Mouse (Mus musculus) liver, adult (tissue): ENCODE data around the gene 1700047I17Rik2.
"Not testable (repeated sequence)": the region's sequence is repeated elsewhere in the genome, so short reads cannot be mapped to it uniquely, and the experiment has no call there.

Experiments
- GATA4 ChIP-seq: IDR thresholded peaks from 2 replicates; pipeline ENCODE4 v1.6.1; 2014; ENCODE audit warnings: mild to moderate bottlenecking, low read length; ENCODE audit not compliant: insufficient replicate concordance

The 1700047I17Rik2 gene

DNA sequence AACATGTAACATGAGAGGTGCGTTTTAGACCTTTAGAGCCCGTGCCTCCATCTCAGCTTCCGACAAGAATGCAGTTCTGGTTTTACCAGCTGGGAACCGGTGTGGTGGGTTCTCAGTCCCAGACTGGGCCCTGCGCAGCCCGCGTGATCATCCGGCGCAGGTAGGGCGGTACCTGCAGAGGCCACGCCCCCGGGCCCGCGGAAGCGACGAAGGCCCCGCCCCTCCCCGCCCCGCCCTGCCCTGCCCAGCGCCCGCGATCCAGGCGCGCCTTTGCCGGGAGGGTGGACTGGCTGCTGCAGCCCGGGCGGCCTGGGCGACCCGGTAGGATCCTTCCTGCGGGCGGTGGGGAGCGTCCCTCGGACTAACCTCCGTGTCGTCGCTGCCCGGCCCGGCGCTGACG is at the start of gene 1700047I17Rik2:
Gene 1700047I17Rik2 (plus strand): TSS at position 287 of the 400 bp plus-strand sequence.
- TF ChIP-seq GATA4, result not testable (repeated sequence)

DNA sequence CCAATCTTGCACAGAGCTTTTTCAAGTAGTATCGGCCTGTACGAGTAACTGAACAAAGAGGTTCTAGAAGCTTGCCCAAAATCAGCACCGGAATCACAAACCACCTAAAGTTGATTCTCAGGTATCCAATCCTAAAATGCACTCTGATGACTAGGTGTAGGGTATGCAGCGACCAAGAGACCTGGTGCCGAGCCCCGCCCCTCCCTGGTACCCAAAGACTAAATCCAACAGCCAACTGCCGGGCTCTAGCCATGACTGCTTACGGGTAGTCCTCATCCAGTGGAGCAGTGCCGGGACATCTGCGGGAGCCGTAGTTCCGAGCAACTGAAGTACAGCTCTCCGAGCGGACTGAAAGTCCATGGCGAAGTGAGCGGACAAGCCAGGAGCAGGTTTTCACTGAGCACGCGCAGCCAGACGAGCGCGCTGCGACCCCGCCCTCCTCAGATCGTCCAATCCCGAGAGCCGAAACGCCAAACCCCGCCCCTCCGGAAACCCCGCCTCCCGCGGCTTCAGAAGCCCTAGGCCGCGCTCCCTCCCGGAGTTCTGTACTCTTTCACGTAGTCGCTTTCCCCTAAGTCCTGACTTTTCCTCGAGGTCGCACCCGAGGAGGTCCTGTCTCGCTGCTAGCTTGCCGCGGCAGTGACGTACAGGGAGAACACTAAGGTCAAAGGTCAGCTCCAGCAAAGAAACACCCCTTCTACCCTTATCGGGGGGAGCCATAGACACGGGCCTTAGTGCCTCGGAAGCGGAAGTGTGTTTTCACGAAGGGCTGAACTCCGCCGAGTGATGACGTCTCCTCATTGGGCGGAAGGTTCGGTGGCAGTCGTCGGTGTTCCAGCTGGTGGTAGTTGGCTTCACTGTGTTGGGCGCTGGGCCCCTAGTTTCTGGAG is 44.6 kb upstream of the 1700047I17Rik2 start, which contains the start of gene Srp54b:
Gene Srp54b (plus strand): TSS at position 546 of the 890 bp plus-strand sequence.
- not testable (repeated sequence) for TF ChIP-seq GATA4

DNA sequence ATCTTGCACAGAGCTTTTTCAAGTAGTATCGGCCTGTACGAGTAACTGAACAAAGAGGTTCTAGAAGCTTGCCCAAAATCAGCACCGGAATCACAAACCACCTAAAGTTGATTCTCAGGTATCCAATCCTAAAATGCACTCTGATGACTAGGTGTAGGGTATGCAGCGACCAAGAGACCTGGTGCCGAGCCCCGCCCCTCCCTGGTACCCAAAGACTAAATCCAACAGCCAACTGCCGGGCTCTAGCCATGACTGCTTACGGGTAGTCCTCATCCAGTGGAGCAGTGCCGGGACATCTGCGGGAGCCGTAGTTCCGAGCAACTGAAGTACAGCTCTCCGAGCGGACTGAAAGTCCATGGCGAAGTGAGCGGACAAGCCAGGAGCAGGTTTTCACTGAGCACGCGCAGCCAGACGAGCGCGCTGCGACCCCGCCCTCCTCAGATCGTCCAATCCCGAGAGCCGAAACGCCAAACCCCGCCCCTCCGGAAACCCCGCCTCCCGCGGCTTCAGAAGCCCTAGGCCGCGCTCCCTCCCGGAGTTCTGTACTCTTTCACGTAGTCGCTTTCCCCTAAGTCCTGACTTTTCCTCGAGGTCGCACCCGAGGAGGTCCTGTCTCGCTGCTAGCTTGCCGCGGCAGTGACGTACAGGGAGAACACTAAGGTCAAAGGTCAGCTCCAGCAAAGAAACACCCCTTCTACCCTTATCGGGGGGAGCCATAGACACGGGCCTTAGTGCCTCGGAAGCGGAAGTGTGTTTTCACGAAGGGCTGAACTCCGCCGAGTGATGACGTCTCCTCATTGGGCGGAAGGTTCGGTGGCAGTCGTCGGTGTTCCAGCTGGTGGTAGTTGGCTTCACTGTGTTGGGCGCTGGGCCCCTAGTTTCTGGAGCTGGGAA is 30.5 kb downstream of the 1700047I17Rik2 start, which contains the start of gene Srp54c:
Gene Srp54c (plus strand): TSS at position 543 of the 894 bp plus-strand sequence.
- TF ChIP-seq GATA4, result not testable (repeated sequence)
